Mouse (Mus musculus): ENCODE data around the gene Galr2. TPM values are rescaled to one million over a fixed set of nuclear protein-coding genes. Genes with fewer than 3 reads are reported as not detected.

The Galr2 gene
- total RNA-seq (2023): not detected in 2 replicates

DNA sequence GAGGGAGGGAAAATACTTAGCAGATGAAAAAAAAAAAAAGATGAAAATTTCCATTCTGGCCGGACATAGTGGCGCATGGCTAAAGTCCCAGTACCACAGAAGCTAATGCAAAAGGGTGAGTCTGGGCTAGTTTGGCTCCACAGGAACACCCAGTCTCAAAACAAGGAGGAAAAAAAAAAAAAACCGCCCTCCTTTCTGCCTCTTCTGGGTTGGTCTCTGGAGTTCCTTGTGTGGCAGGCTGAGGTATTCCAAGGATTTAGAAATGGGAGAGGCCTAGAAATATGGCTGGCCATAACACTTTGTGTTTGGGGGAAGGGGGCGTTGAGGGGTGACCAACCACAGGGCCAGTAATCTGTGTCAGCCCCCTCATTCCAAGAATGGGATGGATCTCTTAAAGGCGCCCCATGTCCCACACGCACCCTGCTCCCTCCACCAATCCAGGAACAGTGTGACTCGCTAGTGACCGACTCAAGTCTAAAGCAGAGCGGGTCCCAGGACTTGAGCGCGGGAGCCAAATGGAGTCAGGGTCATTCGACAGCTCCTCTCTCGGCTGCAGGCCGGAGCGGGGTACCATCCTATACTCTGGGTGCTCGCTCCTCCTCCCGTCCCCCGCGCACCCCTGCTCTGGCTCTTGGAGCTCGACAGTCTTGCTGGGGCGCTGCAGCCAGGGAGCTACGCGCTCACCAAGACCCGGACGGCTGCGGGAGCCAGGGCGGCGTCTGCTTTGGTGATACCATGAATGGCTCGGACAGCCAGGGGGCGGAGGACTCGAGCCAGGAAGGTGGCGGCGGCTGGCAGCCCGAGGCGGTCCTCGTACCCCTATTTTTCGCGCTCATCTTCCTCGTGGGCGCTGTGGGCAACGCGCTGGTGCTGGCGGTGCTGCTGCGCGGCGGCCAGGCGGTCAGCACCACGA is at the start of gene Galr2:
TSS of gene Galr2 (plus strand) at position 189 of the 913 bp plus-strand sequence.

DNA sequence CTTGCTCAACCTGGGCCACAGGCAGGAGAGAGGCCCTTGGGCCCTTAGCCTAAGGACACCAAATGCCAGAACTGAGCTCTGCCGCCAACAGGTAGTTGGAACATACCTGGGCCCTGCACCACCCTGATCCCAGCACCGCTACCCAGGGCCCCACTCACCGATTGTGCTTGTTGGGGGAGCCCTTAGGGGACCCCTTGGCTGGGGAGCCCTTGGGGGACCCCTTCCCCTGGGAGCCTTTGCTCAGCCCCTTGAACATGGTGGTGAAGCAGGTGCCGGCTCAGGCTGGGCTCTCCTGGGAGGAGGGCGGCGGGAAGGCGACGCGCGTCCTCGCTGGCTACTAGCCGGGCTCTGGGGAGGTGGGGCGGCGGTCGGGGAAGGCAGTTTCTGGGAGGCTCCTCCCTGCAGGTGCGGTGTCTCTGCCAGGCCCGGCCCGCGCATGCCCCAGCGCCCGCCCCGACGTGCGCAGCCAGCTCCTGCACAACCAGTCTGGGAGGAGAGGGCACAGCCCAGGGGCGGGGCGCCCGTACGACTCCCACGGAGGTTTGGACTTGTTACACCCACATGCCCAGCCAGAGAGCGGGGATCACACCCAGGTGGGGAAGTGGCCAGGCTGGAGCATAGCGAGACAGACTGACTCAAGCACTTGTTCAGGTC is 42.9 kb upstream of the Galr2 start, which contains the start of gene Evpl:
TSS of gene Evpl (minus strand) at position 336 of the 654 bp plus-strand sequence.

DNA sequence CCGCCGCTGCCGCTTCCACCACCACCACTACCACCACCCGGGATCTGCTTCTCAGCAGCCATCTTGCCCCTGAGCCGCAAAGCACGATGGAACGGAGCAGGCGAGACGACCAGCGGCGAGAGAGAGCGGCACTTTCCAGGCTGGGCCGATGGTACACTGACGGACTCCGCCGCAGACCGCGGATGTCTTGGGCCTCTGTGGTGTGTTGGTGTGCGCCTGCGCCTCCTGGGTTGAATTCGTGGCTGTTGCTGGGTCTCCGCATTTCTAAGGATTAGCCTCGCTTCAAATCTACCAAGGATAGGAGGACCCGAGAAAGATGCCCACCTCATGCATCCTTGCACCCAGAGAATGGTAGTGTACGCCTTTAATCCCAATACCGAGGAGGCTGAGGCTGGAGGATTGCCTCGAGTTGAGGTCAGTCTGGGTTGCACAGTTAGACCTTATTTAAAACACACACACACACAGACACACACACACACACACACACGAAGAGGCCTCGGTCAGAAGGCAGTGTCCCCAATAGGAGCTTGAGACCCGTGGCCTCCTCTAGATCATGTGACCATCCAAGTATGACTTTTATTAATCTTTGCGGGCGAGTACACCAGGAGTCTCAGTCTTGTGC is 6.6 kb upstream of the Galr2 start, which contains the start of gene Srp68:
TSS of gene Srp68 (minus strand) at position 173 of the 622 bp plus-strand sequence.

DNA sequence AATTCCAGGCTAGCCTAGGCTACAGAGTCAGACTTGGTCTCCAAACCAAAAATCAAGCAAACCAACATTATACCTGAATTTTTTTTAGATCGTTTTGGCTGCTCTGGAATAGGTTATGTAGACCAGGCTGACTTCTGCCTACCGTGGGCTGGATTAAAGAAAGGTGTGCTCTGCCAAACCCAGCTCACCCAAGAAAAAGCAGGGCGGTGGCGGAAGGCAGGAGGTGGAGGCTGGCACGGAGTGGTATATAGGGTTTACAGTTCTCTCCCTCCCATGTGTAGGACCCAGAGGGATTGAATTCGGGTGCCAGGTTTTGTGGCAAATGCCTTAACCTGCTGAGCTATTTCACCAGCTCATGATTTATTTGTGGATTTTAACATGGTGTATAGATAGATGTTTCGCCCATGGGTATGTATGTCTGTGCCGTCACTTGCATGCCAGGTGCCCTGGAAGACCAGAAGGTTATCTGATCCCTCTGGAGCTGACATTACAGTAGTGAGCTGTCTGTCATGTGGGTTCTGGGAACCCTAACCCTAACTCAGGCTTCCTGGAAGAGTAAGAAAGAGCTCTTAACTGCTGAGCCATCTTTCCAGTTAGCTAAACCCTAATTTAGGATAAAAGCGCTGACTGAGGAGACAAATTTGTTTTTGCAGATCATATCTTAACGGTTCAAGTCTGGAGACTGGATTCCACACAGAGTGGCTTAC is 26.4 kb downstream of the Galr2 start, which contains the start of gene Exoc7:
TSS of gene Exoc7 (minus strand) at position 215 of the 707 bp plus-strand sequence.

Other genes with a start within 250 kb of the Galr2 start
- 94.4 and 118 TPM in 2 replicates for gene Unc13d, start 203.0 kb upstream of the Galr2 start, total RNA-seq (2023)
- gene Wbp2, start 193.9 kb upstream of the Galr2 start, total RNA-seq (2023): 177 and 178 TPM in 2 replicates
- gene Trim47, start 153.7 kb upstream of the Galr2 start, total RNA-seq (2023): 0.23 and 0.47 TPM in 2 replicates
- gene Trim65, start 149.8 kb upstream of the Galr2 start, total RNA-seq (2023): 4.5 and 4.6 TPM in 2 replicates
- 11.5 and 13.4 TPM in 2 replicates for gene Mrpl38, start 142.1 kb upstream of the Galr2 start, total RNA-seq (2023)
- 5.1 and 6.4 TPM in 2 replicates for gene Fbf1, start 112.8 kb upstream of the Galr2 start, total RNA-seq (2023)
- gene Ten1, start 82.1 kb upstream of the Galr2 start, total RNA-seq (2023): 22.5 and 27.5 TPM in 2 replicates
- 28.7 and 32.6 TPM in 2 replicates for gene Acox1, start 81.9 kb upstream of the Galr2 start, total RNA-seq (2023)
- gene Evpl, start 42.9 kb upstream of the Galr2 start, total RNA-seq (2023): 0.06 and 0.11 TPM in 2 replicates
- 34.3 and 39.9 TPM in 2 replicates for gene Srp68, start 6.7 kb upstream of the Galr2 start, total RNA-seq (2023)
- 34.0 and 38.0 TPM in 2 replicates for gene Exoc7, start 26.3 kb downstream of the Galr2 start, total RNA-seq (2023)
- gene Foxj1, start 54.5 kb downstream of the Galr2 start, total RNA-seq (2023): not detected in 2 replicates
- gene Rnf157, start 132.1 kb downstream of the Galr2 start, total RNA-seq (2023): 1.9 and 2.1 TPM in 2 replicates
- 99.6 and 116 TPM in 2 replicates for gene Ubald2, start 153.2 kb downstream of the Galr2 start, total RNA-seq (2023)
- not detected in 2 replicates for gene Qrich2, start 185.3 kb downstream of the Galr2 start, total RNA-seq (2023)
- gene Prpsap1, start 213.3 kb downstream of the Galr2 start, total RNA-seq (2023): 19.4 and 28.4 TPM in 2 replicates
- 0.73 and 1.8 TPM in 2 replicates for gene Sphk1, start 250.0 kb downstream of the Galr2 start, total RNA-seq (2023)